21 mouse cellular contexts compared by ENCODE assay signal in the genomic region with DNA sequence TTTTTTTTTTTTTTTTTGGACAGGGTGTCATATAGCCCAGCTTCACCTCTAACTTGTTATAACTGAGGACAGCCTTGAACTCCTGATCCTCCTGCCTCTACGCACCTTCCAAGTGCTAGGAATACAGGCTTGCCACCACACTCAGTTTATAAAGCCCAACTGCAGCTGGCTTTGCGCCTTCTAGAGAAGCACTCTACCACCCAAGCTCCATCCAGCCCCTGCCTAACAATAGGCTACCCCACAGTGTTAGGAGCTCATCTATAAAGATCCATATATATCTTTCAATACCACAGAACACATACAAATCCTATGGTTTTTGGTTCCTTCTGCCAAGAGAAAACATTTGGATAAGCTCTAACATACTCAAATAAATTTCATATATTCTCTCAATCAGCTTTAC. TPM values are rescaled to one million over a fixed set of nuclear protein-coding genes. Genes with fewer than 3 reads are reported as not detected.
A peak's percentile ranks its signal among the peaks of the same experiment; 100 is the strongest.
DNase-seq lines count a peak whose midpoint lies in the region; ATAC-seq and TF ChIP-seq lines count a peak whose summit lies in the region.
"Had no signal": no experiment of that assay in that cellular context is flagged by ENCODE, and none has a peak within 500 bp of the region (broad histone marks: within the 10 kb centered on the region; RNA-seq: fewer than 3 reads in every experiment).

No protein-coding gene starts in this region.

- DNase-seq in cerebellum, postnatal 14 days, result peak; percentile 55
- DNase-seq in cerebellum, adult 11 months, result no peak
- DNase-seq in layer of hippocampus, adult 2 months (ENCODE audit: low spot score in 2 of 2), result no peak
- no peak for DNase-seq in layer of hippocampus, postnatal 10 days (ENCODE audit: low spot score in 2 of 2)
- no peak for DNase-seq in neural tube, embryonic 10.5 days (ENCODE audit: extremely low spot score, low spot score)
- DNase-seq in heart, adult 9 months (ENCODE audit: low spot score in 2 of 2), result no peak
- DNase-seq: adrenal gland, postnatal 36 days; gastrocnemius, postnatal 25 days; kidney, adult 8-10 months; kidney, postnatal 10 days; right cerebral cortex, postnatal 4 days; thymus, postnatal 14 days had no signal

- H3K27ac ChIP-seq in layer of hippocampus, adult 2 months, result peak overlapping the region; percentile 80
- peak overlapping the region; percentile 73 for H3K27ac ChIP-seq in neural tube, embryonic 13.5 days (replicated peaks)
- H3K27ac ChIP-seq: intestine, embryonic 15.5 days had no signal

- H3K36me3 ChIP-seq in neural tube, embryonic 13.5 days, result peaks cover 76% of the 10 kb centered on the region
- H3K36me3 ChIP-seq: intestine, embryonic 15.5 days had no signal

- TF ChIP-seq CTCF in layer of hippocampus, adult 2 months (conservative IDR thresholded peaks at IDR 0.05), result no peak

- no peak overlapping the region for H3K4me3 ChIP-seq in layer of hippocampus, adult 2 months
- H3K4me3 ChIP-seq in neural tube, embryonic 13.5 days, result no peak overlapping the region
- H3K4me3 ChIP-seq: hindbrain, embryonic 12.5 days; intestine, embryonic 15.5 days; midbrain, embryonic 13.5 days had no signal

- no peak for ATAC-seq in neural tube, embryonic 13.5 days (ENCODE audit: low read depth)
- ATAC-seq: CD4-positive, CD25-positive, alpha-beta regulatory T cell, adult 4 months; intestine, embryonic 15.5 days; midbrain, embryonic 13.5 days had no signal

- H3K9ac ChIP-seq in neural tube, embryonic 13.5 days, result no peak overlapping the region
- H3K9ac ChIP-seq: hindbrain, embryonic 12.5 days; intestine, embryonic 15.5 days; midbrain, embryonic 13.5 days had no signal

- no peaks in the 10 kb centered on the region for H3K9me3 ChIP-seq in neural tube, embryonic 13.5 days
- H3K9me3 ChIP-seq: hindbrain, embryonic 12.5 days; intestine, embryonic 15.5 days; midbrain, embryonic 13.5 days had no signal

- H3K4me2 ChIP-seq in neural tube, embryonic 13.5 days, result no peak overlapping the region
- H3K4me2 ChIP-seq: hindbrain, embryonic 12.5 days; intestine, embryonic 15.5 days; midbrain, embryonic 13.5 days had no signal

- WGBS in neural tube, embryonic 13.5 days, result 84% methylated on average over 2 of the region's 2 CpGs

- H3K27me3 ChIP-seq in neural tube, embryonic 13.5 days, result no peaks in the 10 kb centered on the region
- H3K27me3 ChIP-seq: hindbrain, embryonic 12.5 days; intestine, embryonic 15.5 days; midbrain, embryonic 13.5 days had no signal

- peaks cover 13% of the 10 kb centered on the region for H3K4me1 ChIP-seq in neural tube, embryonic 13.5 days (replicated peaks)
- H3K4me1 ChIP-seq: intestine, embryonic 15.5 days; midbrain, embryonic 13.5 days had no signal

RNA-seq across cellular contexts. Expression of gene Stxbp1, which starts 30.5 kb away (rescaled TPM):
- total RNA-seq in layer of hippocampus, adult 2 months (2021), result 100 to 1,000 TPM; 550 to 603 TPM
- 100 to 1,000 TPM; 525 to 547 TPM for total RNA-seq in layer of hippocampus, postnatal 10 days (2021)
- 192 and 198 TPM in 2 replicates for polyA plus RNA-seq in neural tube, embryonic 13.5 days (2015; fragmentation: Nextera tagmentation; extraction: Ambion mirVana)

RNA-seq across cellular contexts. Expression of gene Cfap157, which starts 32.3 kb away (rescaled TPM):
- total RNA-seq in layer of hippocampus, adult 2 months (2021), result 1 to 10 TPM in 1 of 2 experiments, not detected in 1; 2.0 TPM
- total RNA-seq in layer of hippocampus, postnatal 10 days (2021), result under 1 TPM; 0.75 to 0.76 TPM
- 0.84 and 1.3 TPM in 2 replicates for polyA plus RNA-seq in neural tube, embryonic 13.5 days (2015; fragmentation: Nextera tagmentation; extraction: Ambion mirVana)
- total RNA-seq: adrenal gland, postnatal 36 days; gastrocnemius, postnatal 25 days; heart, adult 18-20 months; heart, postnatal 25 days; liver, adult 2 months had no signal
- polyA plus RNA-seq: embryonic facial prominence, embryonic 11.5 days; liver, adult 2 months had no signal

RNA-seq across cellular contexts. Expression of gene Ptrh1, which starts 40.9 kb away (rescaled TPM):
- 1 to 10 TPM; 5.9 to 6.4 TPM for total RNA-seq in layer of hippocampus, adult 2 months (2021)
- 10 to 100 TPM in 1 of 2 experiments, 1 to 10 TPM in 1; 5.4 to 11.5 TPM for total RNA-seq in layer of hippocampus, postnatal 10 days (2021)
- polyA plus RNA-seq in neural tube, embryonic 13.5 days (2015; fragmentation: Nextera tagmentation; extraction: Ambion mirVana), result 5.5 and 6.6 TPM in 2 replicates

RNA-seq across cellular contexts. Expression of gene Ttc16, which starts 41.1 kb away (rescaled TPM):
- total RNA-seq in layer of hippocampus, adult 2 months (2021), result under 1 TPM; 0.69 to 0.82 TPM
- total RNA-seq in layer of hippocampus, postnatal 10 days (2021), result under 1 TPM; 0.71 to 0.94 TPM
- 0.24 and 0.26 TPM in 2 replicates for polyA plus RNA-seq in neural tube, embryonic 13.5 days (2015; fragmentation: Nextera tagmentation; extraction: Ambion mirVana)
- total RNA-seq: gastrocnemius, postnatal 25 days had no signal
- polyA plus RNA-seq: embryonic facial prominence, embryonic 11.5 days had no signal

RNA-seq across cellular contexts. Expression of gene Fam129b, which starts 59.4 kb away (rescaled TPM):
- total RNA-seq in layer of hippocampus, adult 2 months (2021), result 10 to 100 TPM; 14.5 to 14.9 TPM
- total RNA-seq in layer of hippocampus, postnatal 10 days (2021), result 10 to 100 TPM; 22.6 to 26.3 TPM
- polyA plus RNA-seq in neural tube, embryonic 13.5 days (2015; fragmentation: Nextera tagmentation; extraction: Ambion mirVana), result 35.9 and 37.3 TPM in 2 replicates

Comparison
In these comparisons a context has a peak if more than half of its experiments do, and no peak if none do; other contexts are left out.
1. DNase-seq: peak in cerebellum, postnatal 14 days (2 of 2); none in cerebellum, adult 11 months (single experiment), layer of hippocampus, adult 2 months (0 of 2), layer of hippocampus, postnatal 10 days (0 of 2), neural tube, embryonic 10.5 days (single experiment) and heart, adult 9 months (0 of 2).